Mouse (Mus musculus) small intestine, adult 2 months (tissue): ENCODE data around the gene Eif4e1b.

Experiments used
- CTCF ChIP-seq: fragments of 200-500 bp; IDR thresholded peaks from 2 replicates; pipeline ENCODE4 v1.5.1; 2012; ENCODE audit warnings: low read depth, mild to moderate bottlenecking, control low read depth, inconsistent platforms, low read length, moderate library complexity, mixed read lengths; ENCODE audit not compliant: insufficient replicate concordance, insufficient read length; ENCODE audit errors: extremely low read depth
- POLR2A ChIP-seq: fragments of 200-500 bp; IDR thresholded peaks from 2 replicates; pipeline ENCODE4 v1.6.1; 2012; ENCODE audit warnings: low read depth, mild to moderate bottlenecking, control low read depth, inconsistent platforms, low read length, moderate library complexity

GRCm38 (mm10) chr13:54753733-54754132, 30.1 kb upstream of the Eif4e1b start:
- no peak for TF ChIP-seq CTCF
- TF ChIP-seq POLR2A = no peak
